Mouse (Mus musculus) lung, postnatal 0 days (tissue): Measurements from ENCODE around the gene Dclk2. TPM values are rescaled to one million over a fixed set of nuclear protein-coding genes. Genes with fewer than 3 reads are reported as not detected.

Experiments used
- ATAC-seq: fragments of 200-750 bp; cut with Nextera tagmentation; 2 replicates; pipeline ENCODE4 v1.8.0; 2017; ENCODE audit warnings: moderate library complexity
- DNase-seq: peaks from one replicate; pipeline ENCODE4 v3.0.0-alpha.2; 2016; ENCODE audit warnings: low spot score
- H3K27ac ChIP-seq: fragments of 300-500 bp; sonication (generic); 2 replicates; pipeline ENCODE4 v1.5.1; 2014; ENCODE audit warnings: antibody characterized with exemption, mild to moderate bottlenecking, low read length, mixed read lengths
- H3K27me3 ChIP-seq: fragments of 300-500 bp; sonication (generic); replicated peaks from 2 replicates; pipeline ENCODE4 v1.6.1; 2014; ENCODE audit warnings: low read length, mixed read lengths; ENCODE audit not compliant: insufficient read depth
- H3K36me3 ChIP-seq: fragments of 300-500 bp; sonication (generic); 2 replicates; pipeline ENCODE4 v1.6.1; 2014; ENCODE audit warnings: low read length, mixed read lengths; ENCODE audit not compliant: insufficient read depth
- H3K4me1 ChIP-seq: fragments of 300-500 bp; sonication (generic); 2 replicates; pipeline ENCODE4 v1.6.1; 2014; ENCODE audit warnings: antibody characterized with exemption, low read depth, low read length, mixed read lengths; ENCODE audit not compliant: insufficient read depth
- H3K4me2 ChIP-seq: fragments of 300-500 bp; sonication (generic); replicated peaks from 2 replicates; pipeline ENCODE4 v1.6.1; 2014; ENCODE audit warnings: low read depth, mild to moderate bottlenecking, low read length, moderate library complexity, mixed read lengths
- H3K4me3 ChIP-seq: fragments of 300-500 bp; sonication (generic); 2 replicates; pipeline ENCODE4 v1.5.1; 2014; ENCODE audit warnings: low read depth, low read length
- H3K9ac ChIP-seq: fragments of 300-500 bp; sonication (generic); replicated peaks from 2 replicates; pipeline ENCODE4 v1.6.1; 2014; ENCODE audit warnings: low read depth, mild to moderate bottlenecking
- H3K9me3 ChIP-seq: fragments of 300-500 bp; sonication (generic); 2 replicates; pipeline ENCODE4 v1.6.1; 2016; ENCODE audit warnings: low read length, mixed read lengths
- CTCF ChIP-seq: IDR thresholded peaks from 2 replicates; pipeline ENCODE4 v1.5.1; 2016; ENCODE audit warnings: antibody characterized with exemption, mild to moderate bottlenecking
- EP300 ChIP-seq: IDR thresholded peaks from 2 replicates; pipeline ENCODE4 v1.6.1; 2016; ENCODE audit warnings: antibody characterized with exemption, mild to moderate bottlenecking, control low read depth
- WGBS: fragments of 180-500 bp; shearing (Covaris S2); extraction: QIAGEN DNeasy Blood & Tissue Kit; methylation state at CpG from one replicate; pipeline ENCODE4 v1.1.7; 2014; 5-methylcytosine and 5-hydroxymethylcytosine counted together
- polyA plus RNA-seq: library from polyadenylated mRNA; unstranded; fragments of >200 nt; fragmentation: Nextera tagmentation; extraction: Ambion mirVana; gene quantifications from 2 replicates; pipeline ENCODE4 v1.2.1, GENCODE M21; 2015

Dclk2 gene
- polyA plus RNA-seq, 1 experiment from 2014 or later: 2.1 TPM

DNA sequence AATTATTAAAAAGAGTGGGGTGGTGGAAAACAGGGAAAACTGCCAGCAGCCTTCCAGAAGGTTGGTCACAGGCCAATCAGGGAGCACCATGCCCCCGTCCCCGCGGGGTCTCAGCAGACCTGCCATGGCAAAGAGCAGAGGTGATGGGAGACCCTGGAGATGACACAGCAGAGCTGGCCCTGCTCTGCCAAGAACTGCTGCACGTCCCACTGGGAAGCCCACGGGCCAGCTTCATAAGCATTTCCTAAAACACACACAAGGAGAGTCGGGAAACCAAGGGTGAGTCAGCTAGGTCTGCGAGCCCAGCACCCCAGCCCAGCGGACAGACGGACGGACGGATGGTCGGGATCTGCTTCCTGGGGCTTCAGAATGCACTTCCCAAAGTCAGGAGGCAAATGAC is 134.4 kb downstream of the Dclk2 start:
- Histone ChIP-seq H3K9me3 (no peaks in the 10 kb centered on the region), H3K4me1 (no peaks in the 10 kb centered on the region), H3K4me3 (no peak overlapping the region), H3K4me2 (no peak overlapping the region), H3K9ac (no peak overlapping the region), H3K27me3 (no peaks in the 10 kb centered on the region), H3K27ac (no peak overlapping the region), H3K36me3 (no peaks in the 10 kb centered on the region)
- TF ChIP-seq CTCF (no peak), EP300 (no peak)
- DNase-seq (no peak), ATAC-seq (no peak; the same call in 1 of the 2 replicates)
- 69% methylated on average over 12 of the region's 12 CpGs for WGBS

DNA sequence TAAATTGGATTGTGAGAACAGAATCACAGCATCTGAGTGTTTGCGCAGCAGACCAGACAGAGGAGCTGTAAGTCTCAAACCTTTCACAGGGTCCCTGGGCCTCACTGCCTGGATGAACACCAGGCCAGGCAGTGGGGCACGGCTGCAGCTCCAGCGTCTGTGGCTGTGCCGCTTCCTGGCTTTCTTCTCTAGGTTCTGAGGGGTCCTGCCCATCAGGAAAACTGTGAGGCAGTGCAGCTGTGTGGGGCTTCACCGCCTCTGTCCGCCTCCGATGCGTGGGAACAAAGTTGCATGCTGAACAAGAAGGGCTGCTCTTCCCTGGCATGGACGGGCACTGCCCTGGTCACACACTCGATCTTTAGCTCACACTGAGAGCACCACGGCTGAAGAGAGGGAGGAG is 135.7 kb downstream of the Dclk2 start:
- no peak for DNase-seq
- Histone ChIP-seq H3K9ac (no peak overlapping the region), H3K27ac (no peak overlapping the region), H3K36me3 (no peaks in the 10 kb centered on the region), H3K27me3 (no peaks in the 10 kb centered on the region), H3K9me3 (no peaks in the 10 kb centered on the region), H3K4me3 (no peak overlapping the region), H3K4me1 (no peaks in the 10 kb centered on the region), H3K4me2 (no peak overlapping the region)
- 59% methylated on average over 11 of the region's 11 CpGs for WGBS
- no peak for ATAC-seq
- TF ChIP-seq CTCF: no peak

GRCm38 (mm10) chr3:86784051-86784450 is 136.6 kb downstream of the Dclk2 start:
- Histone ChIP-seq H3K27ac (no peak overlapping the region), H3K4me1 (no peaks in the 10 kb centered on the region), H3K27me3 (no peaks in the 10 kb centered on the region), H3K4me3 (no peak overlapping the region), H3K4me2 (no peak overlapping the region), H3K36me3 (no peaks in the 10 kb centered on the region), H3K9me3 (no peaks in the 10 kb centered on the region), H3K9ac (no peak overlapping the region)
- no peak for ATAC-seq
- WGBS: 88% methylated on average over 3 of the region's 3 CpGs
- DNase-seq: no peak
- no peak for TF ChIP-seq EP300
- TF ChIP-seq CTCF: no peak

GRCm38 (mm10) chr3:86779704-86780103 is 140.9 kb downstream of the Dclk2 start:
- Histone ChIP-seq H3K4me2 (no peak overlapping the region), H3K27me3 (no peaks in the 10 kb centered on the region), H3K4me3 (no peak overlapping the region), H3K27ac (no peak overlapping the region), H3K9ac (no peak overlapping the region), H3K9me3 (no peaks in the 10 kb centered on the region), H3K4me1 (no peaks in the 10 kb centered on the region; the same call in 1 of the 2 replicates), H3K36me3 (no peaks in the 10 kb centered on the region)
- no peak for TF ChIP-seq EP300
- peak; percentile 65 for TF ChIP-seq CTCF
- peak; percentile 38 for DNase-seq
- WGBS: 52% methylated on average over 4 of the region's 4 CpGs
- peak; percentile 72 for ATAC-seq

DNA sequence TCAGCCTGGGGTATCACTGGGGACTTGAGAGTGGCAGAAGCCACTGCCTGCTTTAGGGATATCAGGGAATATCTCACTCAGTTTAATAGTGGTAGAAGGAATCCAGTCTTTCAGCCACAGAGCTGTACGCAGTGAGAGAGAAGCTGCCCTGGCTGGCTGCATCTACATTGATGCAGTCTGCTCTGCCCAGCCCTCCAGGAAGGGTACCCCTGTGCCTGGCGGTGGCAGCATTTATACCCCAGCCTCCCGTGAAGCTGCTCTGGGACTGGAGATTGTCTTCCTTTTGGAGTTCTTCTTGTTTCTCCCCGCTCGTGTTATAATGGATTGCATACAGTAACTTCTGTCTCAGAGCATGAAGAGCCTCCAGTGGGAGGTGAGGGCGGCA is 145.2 kb downstream of the Dclk2 start:
- ATAC-seq: no peak
- H3K4me1 ChIP-seq: no peaks in the 10 kb centered on the region; the same call in 1 of the 2 replicates
- WGBS: 77% methylated on average over 6 of the region's 6 CpGs
- no peak overlapping the region for H3K9ac ChIP-seq
- TF ChIP-seq CTCF (no peak), EP300 (no peak)
- H3K27ac ChIP-seq: no peak overlapping the region
- no peaks in the 10 kb centered on the region for H3K36me3 ChIP-seq
- DNase-seq: no peak
- H3K27me3 ChIP-seq: no peaks in the 10 kb centered on the region
- H3K9me3 ChIP-seq: no peaks in the 10 kb centered on the region
- H3K4me2 ChIP-seq: no peak overlapping the region
- no peak overlapping the region for H3K4me3 ChIP-seq

- Histone ChIP-seq H3K4me1 (no peaks in the 10 kb centered on the region; the same call in 1 of the 2 replicates), H3K9ac (no peak overlapping the region), H3K36me3 (no peaks in the 10 kb centered on the region), H3K4me2 (peak overlapping the region; percentile 33; the same call in 1 of the 2 replicates), H3K4me3 (no peak overlapping the region), H3K27me3 (no peaks in the 10 kb centered on the region), H3K27ac (no peak overlapping the region), H3K9me3 (no peaks in the 10 kb centered on the region)
- ATAC-seq (peak; percentile 85), DNase-seq (peak; percentile 72)
- no peak for TF ChIP-seq CTCF
- 0 out of 2 replicates have a peak, but pooled peaks have one; percentile 39 for TF ChIP-seq EP300
- 37% methylated on average over 14 of the region's 14 CpGs for WGBS
These were observed 145.8 kb downstream of the Dclk2 start for GRCm38 (mm10) chr3:86774566-86775443.
